Mouse (Mus musculus): ENCODE measurements around the gene Snx21.

DNA sequence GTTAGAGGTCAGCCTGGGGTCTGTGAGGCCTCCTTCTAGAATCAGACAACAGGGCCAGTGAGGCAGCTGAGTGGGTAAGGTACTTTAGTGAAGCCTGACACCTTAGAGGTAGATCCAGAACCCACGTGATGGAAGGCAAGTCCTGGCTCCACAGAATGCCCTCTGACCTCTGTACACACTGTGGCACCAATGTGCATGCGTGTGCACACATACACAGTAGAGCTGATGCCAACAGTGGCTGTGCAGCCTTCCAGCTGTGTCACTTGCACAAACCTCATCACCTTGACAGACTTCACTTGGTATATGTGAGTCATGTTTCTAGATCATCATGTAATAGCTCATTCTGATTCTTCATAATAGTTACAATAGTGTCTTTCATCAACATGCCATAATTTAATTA is 33.2 kb upstream of the Snx21 start:
- TF ChIP-seq POLR2A (IDR thresholded peaks at IDR 0.05; ENCODE audit: insufficient read depth, low read depth, low read length): no peak
- no peak for TF ChIP-seq CTCF (IDR thresholded peaks at IDR 0.05; ENCODE audit: insufficient read depth, low read depth, low read length)
